Mouse (Mus musculus): ENCODE data around the gene Eef1a2. TPM values are rescaled to one million over a fixed set of nuclear protein-coding genes. Genes with fewer than 3 reads are reported as not detected.

The Eef1a2 gene
- total and polyA plus RNA-seq, 3 experiments = not detected

DNA sequence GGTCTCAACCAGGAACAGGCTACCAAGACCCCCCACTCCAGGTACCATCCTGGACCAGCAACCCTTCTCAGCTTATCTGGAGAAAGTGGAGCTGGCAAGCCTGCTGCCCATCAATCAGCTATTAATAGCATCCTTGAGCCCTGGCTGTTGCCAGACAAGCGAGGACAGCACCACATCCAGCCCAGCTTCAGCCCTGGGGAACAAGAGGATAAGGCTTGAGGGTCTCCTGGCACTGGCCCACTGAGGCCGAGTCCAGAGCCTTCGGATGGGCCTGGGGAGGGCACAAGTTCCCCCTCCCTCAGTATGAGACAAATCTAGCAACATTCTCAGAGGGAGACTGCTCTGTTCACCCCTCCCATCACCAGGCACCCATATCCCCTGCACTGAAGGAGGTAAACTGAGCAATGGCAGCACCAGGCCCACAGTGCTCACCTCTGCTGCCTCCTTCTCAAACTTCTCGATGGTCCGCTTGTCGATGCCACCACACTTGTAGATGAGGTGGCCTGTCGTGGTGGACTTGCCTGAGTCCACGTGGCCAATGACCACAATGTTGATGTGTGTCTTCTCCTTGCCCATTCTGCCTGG lies 1.9 kb downstream of the Eef1a2 start:
- dilution Hi-C loops (cut with MboI; ENCODE audit: extremely low pct_ligation_motif_present, extremely low pct_unique_long_range_greater_than_20kb, low sequenced_read_pairs) = no loop called here
- no peaks in the 10 kb centered on the region for H3K79me2 ChIP-seq (replicated peaks; ENCODE audit: control insufficient read depth, extremely low read depth, insufficient read depth, poor library complexity, severe bottlenecking)
- H3K4me3 ChIP-seq (replicated peaks in 1 of 3; ENCODE audit: low read depth in 2 of 3, low read length in 2 of 3, poor library complexity in 1 of 3) = no peak overlapping the region
- H3K9me3 ChIP-seq (replicated peaks; ENCODE audit: low read length) = no peaks in the 10 kb centered on the region
- TF ChIP-seq TCF12 (IDR thresholded peaks at IDR 0.05; ENCODE audit: low read depth, low read length) (no peak), MAFK (IDR thresholded peaks at IDR 0.05; ENCODE audit: insufficient replicate concordance, low read length) (no peak), SMC3 (IDR thresholded peaks at IDR 0.05; ENCODE audit: low read depth, low read length) (no peak), USF1 (IDR thresholded peaks at IDR 0.05; ENCODE audit: low read depth, low read length) (no peak), GABPA (IDR thresholded peaks at IDR 0.05; ENCODE audit: insufficient replicate concordance, low read depth, low read length) (no peak), JUN (IDR thresholded peaks at IDR 0.05; ENCODE audit: insufficient read depth, low read depth, low read length) (no peak), HCFC1 (IDR thresholded peaks at IDR 0.05; ENCODE audit: low read depth, low read length) (no peak), SIN3A (IDR thresholded peaks at IDR 0.05; ENCODE audit: low read length) (no peak), CHD1 (IDR thresholded peaks at IDR 0.05; ENCODE audit: low read depth, low read length) (no peak), MAZ (IDR thresholded peaks at IDR 0.05; ENCODE audit: low read depth, low read length) (no peak), POLR2AphosphoS2 (IDR thresholded peaks at IDR 0.05; ENCODE audit: low read depth, low read length) (no peak), MYC (IDR thresholded peaks at IDR 0.05; ENCODE audit: low read depth, low read length) (no peak), MXI1 (IDR thresholded peaks at IDR 0.05; ENCODE audit: low read depth, low read length) (no peak), IRF4 (IDR thresholded peaks at IDR 0.05; ENCODE audit: low read depth, low read length) (no peak), JUND (conservative IDR thresholded peaks at IDR 0.05; ENCODE audit: low read depth, low read length) (no peak), MAX (IDR thresholded peaks at IDR 0.05; ENCODE audit: low read length) (no peak), MEF2A (IDR thresholded peaks at IDR 0.05; ENCODE audit: borderline replicate concordance, low read depth, low read length) (no peak), BHLHE40 (IDR thresholded peaks at IDR 0.05; ENCODE audit: low read depth, low read length) (no peak)
- DNase-seq (ENCODE audit: extremely low read depth) = no peak
- no peaks in the 10 kb centered on the region for H3K36me3 ChIP-seq (replicated peaks in 1 of 2; ENCODE audit: control insufficient read depth in 1 of 2, insufficient read depth in 1 of 2, low read length in 1 of 2)
- in situ Hi-C loops (cut with MboI; ENCODE audit: low pct_ligation_motif_present, low pct_unique_long_range_greater_than_20kb, low sequenced_read_pairs) = no loop called here
- no peak overlapping the region for H3K9ac ChIP-seq (ENCODE audit: insufficient read depth, low read depth)
- no peak overlapping the region for H3K27ac ChIP-seq (ENCODE audit: insufficient read depth, low read depth)
- peaks cover 0 to 8% of the 10 kb centered on the region in 2 experiments; a peak in 2 of 4 replicates for H3K4me1 ChIP-seq (ENCODE audit: control insufficient read depth in 1 of 2, insufficient read depth in 2 of 2)
- H3K4me2 ChIP-seq (ENCODE audit: insufficient read depth, low read depth, poor library complexity, severe bottlenecking) = no peak overlapping the region
- peaks cover 68% of the 10 kb centered on the region for H3K27me3 ChIP-seq (replicated peaks)

DNA sequence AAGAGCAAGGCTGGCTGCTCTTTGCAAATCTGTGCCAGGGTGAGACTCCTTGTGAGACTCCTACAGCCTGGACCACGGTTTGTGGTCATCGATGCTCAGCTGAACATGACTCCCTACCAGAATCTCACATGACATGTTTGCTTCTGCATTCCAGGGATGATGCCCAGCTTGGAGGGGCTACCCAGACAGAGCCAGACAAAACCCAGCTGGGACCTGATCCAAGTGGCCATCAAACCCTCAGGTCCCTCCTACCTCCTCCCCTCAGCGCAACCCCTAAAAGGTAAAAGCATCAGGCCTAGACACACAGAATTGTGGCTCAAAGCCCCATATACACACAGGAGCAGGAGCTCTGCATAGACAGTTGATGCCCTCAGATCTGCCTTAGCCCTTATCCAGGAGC lies 2.5 kb downstream of the Eef1a2 start:
- Histone ChIP-seq H3K9me3 (replicated peaks; ENCODE audit: low read length) (no peaks in the 10 kb centered on the region), H3K79me2 (replicated peaks; ENCODE audit: control insufficient read depth, extremely low read depth, insufficient read depth, poor library complexity, severe bottlenecking) (no peaks in the 10 kb centered on the region), H3K36me3 (replicated peaks in 1 of 2; ENCODE audit: control insufficient read depth in 1 of 2, insufficient read depth in 1 of 2, low read length in 1 of 2) (no peaks in the 10 kb centered on the region), H3K27ac (ENCODE audit: insufficient read depth, low read depth) (no peak overlapping the region), H3K9ac (ENCODE audit: insufficient read depth, low read depth) (no peak overlapping the region), H3K4me2 (ENCODE audit: insufficient read depth, low read depth, poor library complexity, severe bottlenecking) (no peak overlapping the region), H3K4me1 (ENCODE audit: control insufficient read depth in 1 of 2, insufficient read depth in 2 of 2) (peaks cover 2% of the 10 kb centered on the region in 2 experiments; a peak in 2 of 4 replicates), H3K27me3 (replicated peaks) (peaks cover 72% of the 10 kb centered on the region), H3K4me3 (replicated peaks in 1 of 3; ENCODE audit: low read depth in 2 of 3, low read length in 2 of 3, poor library complexity in 1 of 3) (no peak overlapping the region)
- TF ChIP-seq TCF12 (IDR thresholded peaks at IDR 0.05; ENCODE audit: low read depth, low read length) (no peak), MAFK (IDR thresholded peaks at IDR 0.05; ENCODE audit: insufficient replicate concordance, low read length) (no peak), ZKSCAN1 (IDR thresholded peaks at IDR 0.05; ENCODE audit: borderline replicate concordance, low read depth, low read length) (no peak), IRF4 (IDR thresholded peaks at IDR 0.05; ENCODE audit: low read depth, low read length) (no peak)
- no peak for DNase-seq (ENCODE audit: extremely low read depth)
- in situ Hi-C loops (cut with MboI; ENCODE audit: low pct_ligation_motif_present, low pct_unique_long_range_greater_than_20kb, low sequenced_read_pairs) = no loop called here
- dilution Hi-C loops (cut with MboI; ENCODE audit: extremely low pct_ligation_motif_present, extremely low pct_unique_long_range_greater_than_20kb, low sequenced_read_pairs) = no loop called here

Data from CH12.LX (cell line).